Mouse (Mus musculus) v-Abl transformed pro-B cells (cell line): ENCODE results near the gene Mmgt2.

Experiments used
- in situ Hi-C, 2 experiments: fragments of 400-800 bp; cut with MboI; formaldehyde crosslinking; loops; one replicate each; pipeline ENCODE4 v1.15.1; 2025; ENCODE audit not compliant: unreplicated experiment in 2 of 2

The Mmgt2 gene

DNA sequence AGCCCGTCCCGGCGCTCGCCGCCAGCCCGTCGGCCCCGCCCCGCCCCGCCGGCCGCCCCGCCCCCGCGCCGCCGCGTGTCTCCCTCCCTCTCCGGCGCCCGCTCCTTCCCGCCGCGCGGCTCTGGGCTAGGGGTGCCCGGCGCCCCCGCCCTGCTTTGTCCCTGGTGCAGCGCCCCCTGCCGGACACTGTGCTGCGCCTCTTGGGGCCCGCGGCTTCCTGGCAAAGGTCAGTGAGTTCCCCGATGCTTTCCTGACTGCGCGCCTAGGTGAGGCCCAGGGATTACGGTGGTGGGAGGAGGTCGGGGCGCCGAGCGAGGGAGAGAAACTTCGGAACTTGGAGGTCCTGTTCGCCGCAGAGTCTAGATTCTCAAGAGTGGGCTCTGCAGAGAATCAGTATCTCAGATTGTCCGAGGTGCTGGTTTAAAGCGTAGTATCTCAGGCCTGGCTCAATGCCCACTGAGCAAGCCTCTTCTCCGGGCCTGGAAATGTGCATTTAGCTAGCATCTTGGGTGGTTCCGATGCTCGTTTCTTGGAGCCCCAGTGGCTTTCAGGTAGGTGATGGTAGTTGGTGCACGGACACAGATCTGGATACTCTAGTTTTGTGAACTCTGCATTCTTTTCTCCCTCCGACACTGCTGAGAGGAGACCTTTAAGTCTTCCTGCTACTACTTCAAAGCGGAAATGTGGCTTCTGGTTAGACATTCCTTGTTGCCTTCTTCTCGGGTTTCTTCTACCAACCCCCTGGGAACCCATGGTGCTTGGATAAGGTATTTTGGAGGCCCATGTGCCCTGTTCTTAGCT lies at the start of gene Mmgt2:
TSS of gene Mmgt2 (plus strand) at position 74 of the 801 bp plus-strand sequence.
- in situ Hi-C loops = loop anchor here in 1 of 2 experiments (5.0 kb wide), 1 partner anchor 36 kb away; no protein-coding TSS in a partner anchor

DNA sequence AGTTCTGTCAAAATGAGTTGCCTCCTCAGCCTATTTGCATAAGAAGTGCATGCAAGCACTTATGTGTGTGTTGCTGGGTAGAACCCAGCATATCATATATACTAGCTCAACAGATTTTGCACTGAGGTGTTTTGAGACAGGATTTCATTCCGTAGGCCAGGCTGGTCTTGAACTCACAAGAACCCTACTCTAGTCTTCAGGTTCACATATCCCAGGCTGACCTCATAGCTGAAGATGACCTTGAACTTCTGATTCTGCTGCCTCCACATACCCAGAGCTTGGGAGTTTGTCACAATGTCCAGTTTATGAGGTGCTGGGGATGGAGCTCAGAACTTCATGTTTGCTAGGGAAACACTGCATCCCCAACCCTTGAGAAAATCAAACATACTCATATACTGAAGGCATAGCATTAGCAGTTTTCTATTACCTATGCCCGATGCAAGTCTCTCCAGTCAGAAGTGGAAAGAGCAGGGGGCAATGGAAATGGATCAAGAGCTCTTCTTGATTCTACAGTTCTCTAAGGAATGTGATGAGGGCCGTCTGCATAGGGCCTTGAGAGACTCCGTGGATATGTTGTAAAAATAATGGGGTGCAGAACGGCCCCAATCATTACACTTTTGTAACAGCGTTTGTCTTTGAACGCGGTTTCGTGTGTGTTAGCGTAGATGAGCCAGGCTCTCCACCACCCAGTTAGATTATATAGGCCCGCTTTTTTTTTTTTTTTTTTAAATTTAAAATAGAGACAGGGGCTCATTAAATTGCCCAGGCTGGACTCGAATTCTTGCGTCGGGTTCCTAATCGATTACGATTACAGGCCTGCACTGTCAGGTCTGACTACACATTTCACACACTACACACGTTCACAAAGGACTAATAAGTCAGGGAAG lies 46.5 kb upstream of the Mmgt2 start:
- in situ Hi-C loops = loop anchor here in 1 of 2 experiments (25.0 kb wide), 1 partner anchor 535 kb away; the partner anchor contains the start of gene Pmp22

DNA sequence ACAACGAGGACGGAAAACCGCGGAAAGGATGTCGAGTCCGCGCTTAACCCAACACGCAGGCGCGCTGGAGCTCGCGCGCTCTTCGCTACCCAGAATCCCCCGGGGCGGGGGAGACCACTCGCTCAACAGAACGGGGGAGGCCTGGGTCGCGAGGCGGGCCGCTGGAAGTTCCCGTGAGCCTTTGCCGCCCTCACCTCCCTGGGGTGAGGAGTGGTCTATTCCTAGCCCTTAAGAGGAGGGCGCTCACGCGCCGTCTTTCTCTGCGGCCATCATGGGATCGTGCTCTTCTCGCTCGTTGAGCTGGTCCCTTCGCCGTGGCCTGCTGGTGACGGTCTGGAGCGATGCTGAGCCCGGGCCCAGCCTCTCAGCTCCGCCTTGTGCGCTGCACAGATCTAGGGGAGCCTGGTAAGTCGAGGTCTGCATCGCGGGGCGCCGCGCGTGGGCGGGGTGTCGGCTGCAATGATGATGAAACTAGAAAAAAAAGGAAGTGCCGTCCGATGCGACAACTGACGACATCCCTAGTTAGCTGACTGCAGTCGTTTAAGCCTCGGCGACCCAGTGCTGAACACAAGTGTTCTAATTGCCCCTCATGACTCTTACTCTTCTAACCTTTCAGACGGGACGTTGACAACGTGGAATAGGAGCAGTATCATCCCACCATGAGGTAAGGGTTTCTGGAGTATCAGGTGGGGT lies 45.7 kb upstream of the Mmgt2 start:
- in situ Hi-C loops = loop anchor here in 1 of 2 experiments (25.0 kb wide), 1 partner anchor 535 kb away; the partner anchor contains the start of gene Pmp22

DNA sequence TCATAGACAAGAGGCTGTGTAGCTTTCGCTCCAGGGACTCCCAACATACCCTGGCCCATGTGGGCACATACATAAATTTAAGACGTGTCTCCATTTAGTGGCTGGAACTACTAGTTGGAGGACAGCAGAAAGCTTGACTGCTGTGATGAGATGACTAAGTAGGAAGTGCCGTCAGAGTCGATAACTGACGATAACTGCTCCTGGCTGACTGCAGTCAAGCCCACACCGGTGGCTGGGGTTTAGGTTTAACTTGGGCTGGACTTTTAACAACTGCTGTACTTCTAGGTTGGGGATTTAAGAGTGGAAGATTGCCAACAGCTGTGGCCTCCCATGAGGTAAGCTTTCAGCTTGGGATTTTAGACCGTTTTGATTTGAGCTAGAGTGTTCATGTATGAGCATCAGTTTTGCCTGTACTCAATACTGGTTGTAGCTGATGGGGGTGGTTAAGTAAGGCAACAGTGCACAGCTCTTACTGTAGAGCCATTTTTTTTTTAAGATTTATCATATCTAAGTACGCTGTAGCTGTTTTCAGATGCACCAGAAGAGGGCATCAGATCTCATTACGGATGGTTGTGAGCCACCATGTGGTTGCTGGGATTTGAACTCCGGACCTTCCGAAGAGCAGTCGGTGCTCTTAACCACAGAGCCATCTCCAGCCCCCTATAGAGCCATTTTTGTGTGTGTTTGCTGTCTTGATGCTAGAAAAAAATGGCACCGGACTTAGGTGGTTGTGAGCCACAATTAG lies 45.0 kb upstream of the Mmgt2 start:
- in situ Hi-C loops = loop anchor here in 1 of 2 experiments (25.0 kb wide), 1 partner anchor 534 kb away; the partner anchor contains the start of gene Pmp22

DNA sequence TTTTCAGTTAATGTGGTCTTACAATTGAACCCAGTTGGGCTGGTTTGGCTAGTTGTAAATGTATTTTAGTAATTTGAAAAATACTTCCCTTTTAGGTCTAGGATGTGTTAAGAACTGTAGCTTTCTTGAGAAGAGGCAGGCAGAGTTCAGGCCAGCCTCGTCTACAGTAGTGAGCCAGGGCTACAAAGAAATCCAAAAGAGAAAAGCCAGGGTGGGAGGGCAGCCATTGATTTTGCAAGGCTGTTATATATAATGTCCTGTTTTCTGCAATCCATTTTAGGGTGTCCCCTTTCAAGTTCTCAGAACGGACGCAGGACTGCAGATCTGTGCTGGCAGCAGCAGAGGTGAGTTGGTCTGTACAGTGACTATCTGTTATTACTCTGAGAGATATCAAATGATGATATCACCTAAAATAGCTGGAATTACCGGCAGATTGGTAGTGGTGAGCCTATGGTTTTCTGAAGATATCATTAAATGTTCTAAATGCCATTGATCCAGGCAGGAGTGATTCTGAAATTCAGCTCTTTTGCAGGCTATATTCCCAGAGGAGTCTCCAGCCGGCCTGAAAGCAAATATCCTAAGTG lies 44.2 kb upstream of the Mmgt2 start:
- in situ Hi-C loops = loop anchor here in 1 of 2 experiments (25.0 kb wide), 1 partner anchor 533 kb away; the partner anchor contains the start of gene Pmp22

DNA sequence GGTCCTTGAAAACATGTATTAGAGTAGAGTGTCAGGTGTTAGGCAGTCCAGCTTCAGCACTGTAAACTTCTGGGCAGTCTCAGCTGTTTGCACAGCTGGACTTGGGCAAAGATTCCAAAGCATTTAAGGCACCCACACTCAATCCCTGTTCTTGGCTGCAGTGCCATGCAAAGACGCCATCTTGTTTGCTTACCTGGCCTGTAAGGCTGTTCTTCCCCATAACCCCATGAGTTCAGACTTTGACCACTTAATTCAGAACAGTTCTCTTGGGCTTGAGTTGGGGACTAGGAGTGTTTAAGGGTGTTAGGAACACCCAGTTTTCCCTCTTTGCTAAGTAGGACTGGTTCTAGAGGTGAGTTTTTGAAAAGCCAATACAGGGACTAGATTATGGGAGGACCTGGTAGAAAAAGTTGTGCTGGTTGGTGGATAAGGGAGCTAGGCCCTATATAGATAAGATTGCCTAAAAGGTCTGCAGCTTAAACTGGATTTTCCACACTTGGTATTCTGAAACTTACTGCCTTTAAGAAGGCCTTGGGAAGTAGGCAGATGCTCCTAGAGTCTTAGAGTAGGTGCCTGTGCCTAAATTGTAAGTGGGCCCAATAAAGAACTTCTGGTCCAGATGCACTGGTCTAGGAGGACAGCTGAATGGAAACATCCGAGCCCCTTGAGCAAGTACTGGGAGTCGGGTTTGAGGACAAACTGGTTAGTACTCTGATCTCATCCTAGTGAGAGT lies 43.4 kb upstream of the Mmgt2 start:
- in situ Hi-C loops = loop anchor here in 1 of 2 experiments (25.0 kb wide), 1 partner anchor 532 kb away; the partner anchor contains the start of gene Pmp22

DNA sequence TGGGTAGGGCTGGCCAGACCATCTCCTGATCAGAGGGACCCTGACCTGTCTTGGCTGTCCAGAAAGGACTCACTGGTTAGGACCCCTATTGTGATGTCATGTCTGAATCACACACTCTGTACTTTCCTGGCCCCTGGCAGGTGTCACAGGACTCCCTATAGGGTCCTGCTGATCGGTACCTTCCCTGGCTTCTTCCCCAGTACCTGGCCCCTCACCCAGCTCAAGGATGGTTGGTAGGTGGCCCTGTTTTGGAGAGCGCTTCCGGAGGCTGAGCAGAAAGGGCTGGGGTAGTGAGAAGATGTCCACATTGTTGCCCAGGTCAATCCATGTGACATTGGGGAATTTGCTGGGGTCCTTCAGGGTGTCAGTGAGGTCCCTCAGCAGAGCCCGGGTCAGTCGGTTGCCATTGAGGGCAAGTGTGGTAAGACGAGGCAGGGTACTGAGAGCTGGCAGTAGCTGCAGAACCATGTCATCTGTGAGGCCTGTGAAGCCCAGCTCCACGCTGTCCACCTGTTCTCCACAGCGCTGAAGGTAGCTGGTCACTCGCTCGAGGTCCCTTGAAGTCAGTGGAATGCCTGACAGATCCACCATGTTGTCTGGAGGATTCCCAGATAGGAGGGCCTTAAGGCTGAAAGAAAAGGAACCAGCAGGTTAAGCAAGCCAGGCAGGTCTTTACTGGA lies 42.7 kb upstream of the Mmgt2 start:
- in situ Hi-C loops = loop anchor here in 1 of 2 experiments (25.0 kb wide), 1 partner anchor 532 kb away; the partner anchor contains the start of gene Pmp22

DNA sequence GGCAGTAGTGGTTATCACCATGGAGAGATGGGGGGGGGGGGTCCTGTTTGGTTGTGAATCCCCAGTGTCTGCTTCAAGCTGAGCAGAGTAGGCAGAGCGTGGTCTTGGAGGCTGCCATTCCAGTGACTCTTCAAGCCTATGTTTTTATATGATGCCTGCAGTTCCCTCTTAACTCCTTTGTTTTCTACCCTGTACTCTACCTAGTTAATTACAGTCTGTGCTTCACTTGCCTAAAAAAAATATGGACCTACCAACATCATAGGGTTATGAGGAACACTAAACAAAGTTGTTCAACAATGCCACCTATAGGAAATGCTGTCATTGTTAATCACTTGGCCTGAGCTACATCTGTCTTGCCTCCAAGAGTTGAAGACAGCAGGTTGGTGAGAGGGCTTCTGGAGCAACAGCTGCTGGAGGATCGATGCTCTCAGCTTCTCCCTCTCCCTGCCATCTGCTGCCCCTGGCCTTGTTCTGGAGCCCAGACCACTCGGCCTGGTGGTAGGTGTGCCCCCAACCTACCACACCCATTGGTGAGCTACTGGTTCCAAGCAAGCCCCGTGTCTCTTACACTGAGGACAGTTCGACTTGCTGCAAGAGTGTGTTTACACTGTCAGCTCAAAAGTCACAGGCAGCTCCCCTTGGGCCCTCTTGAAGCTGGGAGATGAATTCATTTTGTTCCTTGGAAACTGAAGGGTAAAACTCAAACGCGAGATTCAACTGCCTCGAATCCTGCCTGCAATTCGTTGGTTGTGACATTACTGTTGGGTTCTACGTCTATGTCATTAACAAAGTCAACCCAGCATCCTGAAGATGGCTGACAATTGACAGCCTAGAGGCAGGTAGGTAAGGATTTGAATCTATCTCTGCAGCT lies 41.9 kb upstream of the Mmgt2 start:
- in situ Hi-C loops = loop anchor here in 1 of 2 experiments (25.0 kb wide), 1 partner anchor 531 kb away; the partner anchor contains the start of gene Pmp22

DNA sequence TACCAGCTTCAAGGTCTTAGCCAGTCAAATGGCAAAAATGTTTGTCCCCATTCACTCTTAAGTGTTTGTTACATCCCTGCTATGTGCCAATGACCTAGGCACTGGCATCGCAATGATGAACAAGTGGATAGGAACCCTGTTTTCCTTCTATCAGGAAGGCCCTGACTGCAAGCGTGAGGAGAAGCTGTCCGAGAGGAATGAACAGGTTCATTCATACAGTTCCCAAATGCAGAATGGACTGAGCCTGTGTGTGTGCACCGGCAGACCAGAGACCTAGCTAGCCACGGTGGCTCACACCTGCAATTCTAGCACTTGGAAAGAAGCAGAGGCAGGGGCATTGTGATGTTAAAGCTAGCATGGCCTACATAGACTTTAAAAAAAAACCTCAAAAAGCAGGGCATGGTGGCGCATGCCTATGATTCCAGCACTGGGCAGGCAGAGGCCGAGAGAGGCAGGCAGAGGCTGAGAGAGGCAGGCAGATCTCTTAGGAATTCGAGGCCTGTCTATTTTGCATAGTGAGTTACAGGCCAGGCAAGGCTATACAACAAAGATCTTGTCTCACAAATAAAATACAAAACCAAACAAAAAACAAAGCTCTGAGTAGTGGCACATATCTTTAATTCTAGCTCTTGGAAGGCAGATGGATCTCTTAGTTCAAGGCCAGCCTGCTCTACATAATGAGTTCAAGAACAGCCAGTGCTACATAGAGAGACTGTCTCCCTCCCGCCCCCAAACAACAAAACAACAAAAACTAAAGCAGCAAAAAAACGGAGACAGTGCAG lies 41.1 kb upstream of the Mmgt2 start:
- in situ Hi-C loops = loop anchor here in 1 of 2 experiments (25.0 kb wide), 1 partner anchor 530 kb away; the partner anchor contains the start of gene Pmp22

DNA sequence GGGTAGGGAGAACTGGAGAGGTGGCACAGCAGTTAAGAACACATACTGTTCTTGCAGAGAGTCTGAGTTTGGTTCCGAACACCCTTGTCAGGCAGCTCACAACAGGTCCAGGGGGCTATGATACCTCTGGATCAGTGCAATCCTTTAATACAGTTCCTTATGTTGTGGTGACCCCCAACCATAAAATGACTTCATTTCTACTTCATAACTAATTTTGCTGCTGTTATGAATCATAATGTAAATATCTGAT lies 40.6 kb upstream of the Mmgt2 start:
- in situ Hi-C loops = loop anchor here in 1 of 2 experiments (25.0 kb wide), 1 partner anchor 529 kb away; the partner anchor contains the start of gene Pmp22

DNA sequence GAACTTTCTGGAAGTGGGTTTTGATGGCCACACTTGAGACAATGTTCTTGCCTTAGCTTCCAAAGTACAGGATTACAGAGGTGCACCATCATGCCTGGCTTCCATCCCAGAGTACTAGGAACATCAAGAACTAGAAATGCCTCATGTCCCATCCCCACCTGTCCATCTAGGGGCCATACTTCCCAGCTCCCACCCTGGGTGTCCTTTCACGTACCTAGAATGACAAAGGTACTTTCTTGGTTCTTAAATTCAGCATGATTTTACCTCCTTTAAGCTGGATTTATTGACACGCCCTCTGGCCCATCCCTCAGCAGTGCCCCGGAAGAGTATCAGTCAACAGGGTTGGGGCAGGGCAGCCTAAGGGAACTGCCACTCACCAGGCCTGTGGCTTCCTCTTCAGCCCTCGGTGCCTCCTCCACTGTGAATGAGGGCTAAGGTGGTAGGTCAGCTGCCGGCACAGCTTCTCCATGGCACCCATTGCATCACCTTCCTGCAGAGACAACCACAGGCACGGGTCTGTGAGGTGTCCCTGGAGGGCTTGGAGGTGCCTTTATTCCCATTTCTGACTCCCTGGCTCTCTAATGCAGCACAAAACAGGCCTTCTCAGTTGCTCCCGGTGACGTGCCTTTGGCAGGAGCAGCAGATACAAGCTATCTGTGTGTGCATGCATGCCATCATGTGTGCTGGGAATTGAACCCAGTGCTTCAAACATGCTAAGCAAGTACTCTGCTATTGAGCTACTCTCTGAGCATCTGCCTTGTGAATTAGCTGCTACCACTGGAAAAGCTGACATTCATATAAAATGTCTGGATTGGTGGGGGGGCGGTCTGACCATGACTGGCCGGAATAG lies 39.4 kb upstream of the Mmgt2 start:
- in situ Hi-C loops = loop anchor here in 1 of 2 experiments (25.0 kb wide), 1 partner anchor 528 kb away; the partner anchor contains the start of gene Pmp22

DNA sequence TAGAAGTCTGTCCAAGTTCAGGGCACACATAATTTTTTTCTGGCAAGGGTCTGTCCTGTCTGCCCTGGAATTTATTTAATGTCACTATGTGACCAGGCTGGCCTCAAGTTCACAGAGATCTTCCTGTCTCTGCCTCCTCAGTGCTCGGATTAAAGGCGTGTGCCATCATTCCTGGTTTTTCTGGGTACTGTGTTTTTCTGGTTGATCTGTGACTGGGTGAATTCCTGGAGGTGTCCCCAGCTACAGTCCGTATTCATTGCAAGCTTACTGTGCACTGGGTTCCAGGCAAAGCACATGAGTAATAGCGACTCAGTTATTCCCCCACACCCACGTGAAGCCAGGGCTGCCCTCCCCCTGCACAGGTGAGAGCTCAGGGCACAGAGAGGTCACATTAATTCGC lies 38.2 kb upstream of the Mmgt2 start:
- in situ Hi-C loops = loop anchor here (5.0 to 25.0 kb wide), 3 partner anchors 37 to 527 kb away; partner anchors contain the start of genes Lrrc75a (in 1 of the 2), Mmgt2 (in 1 of the 2) and Pmp22 (in 1 of the 2)

DNA sequence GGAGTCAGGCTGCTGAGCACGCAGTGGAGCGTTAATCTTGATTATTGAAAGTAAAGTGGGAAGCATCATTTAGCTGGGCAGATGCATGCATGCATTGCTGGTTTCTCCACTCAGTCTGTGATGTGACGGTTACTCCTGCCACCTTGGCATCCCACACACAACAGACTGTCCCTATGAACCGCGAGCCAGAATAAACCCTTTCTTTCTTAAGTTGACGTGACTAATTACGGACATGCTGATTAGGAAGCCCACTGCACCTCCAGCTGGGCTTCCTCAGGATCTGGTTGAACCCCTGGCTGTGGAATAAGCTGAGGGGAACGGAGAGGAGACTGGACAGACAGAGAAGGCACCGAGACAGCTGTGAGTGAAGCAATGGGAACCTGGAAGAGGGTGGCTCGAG lies 35.9 kb upstream of the Mmgt2 start:
- in situ Hi-C loops = loop anchor here (5.0 to 25.0 kb wide), 3 partner anchors 35 to 525 kb away; partner anchors contain the start of genes Lrrc75a (in 1 of the 2), Mmgt2 (in 1 of the 2) and Pmp22 (in 1 of the 2)

DNA sequence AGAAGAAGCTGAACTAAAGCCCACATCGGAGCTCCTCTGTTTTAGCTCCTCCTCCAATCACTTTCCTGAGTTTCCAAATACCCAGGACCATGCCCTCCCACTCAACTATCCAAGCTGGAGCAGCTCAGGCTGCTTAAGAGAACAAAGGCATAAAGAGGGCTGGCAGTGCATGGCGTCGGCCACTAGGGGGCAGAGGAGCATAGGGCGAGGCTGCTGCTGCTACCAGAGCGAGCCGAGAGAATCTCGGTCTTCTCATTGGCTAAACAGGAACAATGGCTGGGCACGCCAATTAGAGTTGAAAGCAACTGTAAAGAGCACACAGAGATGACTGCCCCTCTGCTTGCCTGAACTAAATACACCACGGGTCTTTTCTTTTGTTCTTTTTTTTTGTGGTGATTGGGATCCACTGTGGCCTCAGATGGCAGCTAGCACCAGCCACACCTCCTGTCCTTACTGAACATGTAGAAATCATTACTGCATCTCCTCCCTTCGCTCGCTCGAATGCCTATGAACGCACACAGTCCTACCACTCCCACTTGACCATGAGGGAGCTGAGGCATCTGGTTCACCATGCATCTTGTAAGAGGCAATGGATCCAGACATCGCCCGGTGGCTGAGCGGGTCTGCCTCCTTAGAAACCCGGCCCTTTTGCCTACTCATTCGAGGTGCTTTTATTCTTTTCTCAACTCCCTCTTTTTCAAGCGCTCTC lies 34.7 kb upstream of the Mmgt2 start:
- in situ Hi-C loops = loop anchor here (5.0 to 25.0 kb wide), 3 partner anchors 33 to 523 kb away; partner anchors contain the start of genes Lrrc75a (in 1 of the 2), Mmgt2 (in 1 of the 2) and Pmp22 (in 1 of the 2)
